Mouse (Mus musculus) layer of hippocampus, adult 18-20 months (tissue): Measurements from ENCODE around the gene Olfr203. TPM values are rescaled to one million over a fixed set of nuclear protein-coding genes. Genes with fewer than 3 reads are reported as not detected.
"Not testable (repeated sequence)": the region's sequence is repeated elsewhere in the genome, so short reads cannot be mapped to it uniquely, and the experiment has no call there.

Experiments used
- DNase-seq, 2 experiments: peaks; one replicate each; pipeline ENCODE4 v3.0.0; 2022; ENCODE audit warnings: low spot score in 2 of 2
- long read RNA-seq: library from polyadenylated mRNA; stranded (forward); transcript quantifications from one replicate; pipeline ENCODE4 v2.0.0, GENCODE M21; 2021
- total RNA-seq, 2 experiments: library from RNA; stranded (reverse); gene quantifications; 2 replicates each; pipeline ENCODE4 v1.2.3; 2021

The Olfr203 gene
- total RNA-seq: not detected
- long read RNA-seq: 0 reads

DNA sequence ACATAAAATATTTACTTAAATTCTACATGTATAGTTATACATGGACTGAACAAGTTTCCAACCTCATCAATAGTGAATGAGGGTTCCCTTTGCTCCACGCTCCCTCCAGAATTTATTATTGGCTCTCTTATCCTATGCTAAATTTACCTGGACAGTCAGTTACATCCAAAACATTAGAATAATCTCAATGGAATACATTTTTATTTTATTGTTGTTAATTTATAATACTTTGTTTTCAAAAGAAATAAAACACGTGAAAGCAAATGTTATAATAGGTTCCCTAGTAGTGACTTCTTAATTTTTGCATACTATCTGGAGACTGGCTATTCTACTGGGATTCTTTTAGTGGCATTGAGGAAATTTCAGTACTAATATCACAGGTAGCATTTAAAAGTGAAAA lies at the start of gene Olfr203:
Gene Olfr203, plus strand, starts transcription at position 301 of the 400 bp plus-strand sequence.
- DNase-seq: no peak

DNA sequence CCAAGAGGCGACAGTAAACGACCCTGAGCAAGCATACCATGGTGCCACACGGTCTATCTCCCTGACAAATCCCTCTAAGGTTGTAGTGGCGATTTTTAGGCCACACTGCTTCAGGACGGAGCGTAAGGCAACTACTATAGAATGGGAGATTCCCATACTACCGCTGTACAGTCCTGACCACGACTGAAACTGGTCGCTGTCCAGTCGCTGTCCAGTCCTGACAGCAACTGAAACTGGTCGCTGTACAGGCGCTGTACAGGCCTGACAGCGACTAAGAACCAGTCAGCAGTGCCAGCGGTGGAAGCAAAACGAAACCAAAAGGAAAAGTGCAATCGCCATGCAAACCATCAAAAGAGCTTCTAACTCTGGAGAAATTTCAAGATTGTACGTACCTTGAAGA lies 49.0 kb upstream of the Olfr203 start:
- DNase-seq: no peak

DNA sequence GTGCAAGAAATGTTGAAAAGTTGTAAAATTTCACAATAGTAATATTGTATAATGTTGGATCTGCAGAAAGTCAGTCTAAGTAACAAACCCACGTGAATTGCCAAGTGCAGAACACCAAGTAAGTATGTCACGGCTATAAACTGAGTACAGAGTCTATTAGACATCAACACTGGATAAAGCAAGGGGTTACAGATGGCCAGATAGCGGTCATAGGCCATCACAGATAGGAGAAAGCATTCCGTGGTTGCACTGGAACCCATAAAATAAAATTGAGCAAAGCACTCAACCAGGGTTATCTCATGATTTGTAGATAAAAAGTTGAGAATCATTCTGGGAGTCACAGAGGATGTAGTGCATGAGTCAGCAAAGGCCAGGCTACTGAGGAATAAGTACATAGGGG lies 29.6 kb upstream of the Olfr203 start:
- not testable (repeated sequence) for DNase-seq

DNA sequence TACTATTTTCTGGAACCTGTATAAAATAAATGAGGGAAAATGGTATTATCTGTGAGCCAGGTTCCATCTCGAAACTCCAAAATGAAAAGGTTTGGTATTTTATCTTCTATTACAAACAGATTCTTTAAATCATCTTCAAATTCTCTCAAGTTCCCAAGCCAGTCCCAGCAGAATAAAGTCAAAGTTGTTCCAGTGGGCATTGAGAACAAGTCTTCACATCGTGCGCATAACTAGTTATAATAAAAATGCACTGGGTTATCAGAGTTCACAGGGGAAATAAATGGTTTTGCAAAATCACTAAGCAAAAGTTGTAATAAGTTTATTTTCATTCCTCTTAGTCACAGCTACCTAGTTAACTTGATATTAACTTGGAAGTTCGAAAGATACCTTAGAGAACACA lies 26.1 kb upstream of the Olfr203 start, which contains the start of gene Olfr201:
Gene Olfr201, minus strand, starts transcription at position 101 of the 400 bp plus-strand sequence.
- DNase-seq: not testable (repeated sequence)

DNA sequence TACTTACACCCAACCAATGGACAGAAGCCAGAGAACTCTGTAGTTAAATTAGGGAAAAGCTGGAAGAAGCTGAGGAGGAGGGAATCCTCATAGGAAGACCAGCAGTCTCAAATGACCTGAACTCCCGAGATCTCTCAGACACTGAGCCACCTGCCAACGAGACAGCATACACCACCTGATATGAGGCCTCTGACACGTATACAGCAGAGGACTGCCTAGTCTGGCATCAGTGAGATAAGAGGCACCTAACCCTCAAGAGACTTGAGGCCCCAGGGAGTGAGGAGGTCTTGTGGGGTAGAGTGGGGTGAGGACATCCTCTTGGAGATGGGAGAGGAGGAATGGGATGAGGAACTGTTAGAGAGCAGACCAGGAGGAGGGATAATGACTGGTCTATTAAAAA lies 18.1 kb upstream of the Olfr203 start:
- no peak for DNase-seq

DNA sequence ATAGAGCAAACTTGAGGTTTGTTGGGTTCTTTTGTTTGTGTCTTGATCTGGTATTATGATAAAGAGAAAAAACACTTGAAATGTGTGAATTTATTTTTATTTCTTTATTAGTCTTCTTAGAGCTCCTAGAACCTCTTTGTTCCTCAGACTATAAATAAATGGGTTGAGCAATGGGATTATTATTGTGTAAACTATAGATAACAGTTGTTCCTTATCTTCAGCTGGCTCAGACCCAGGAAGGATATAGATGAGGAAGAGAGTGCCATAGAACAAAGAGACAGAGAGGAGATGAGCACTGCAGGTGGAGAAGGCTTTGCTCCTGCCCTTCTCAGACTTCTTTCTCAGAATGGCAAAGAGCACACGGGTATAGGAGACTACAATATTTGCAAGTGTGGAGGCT lies 15.2 kb upstream of the Olfr203 start:
- no peak for DNase-seq

DNA sequence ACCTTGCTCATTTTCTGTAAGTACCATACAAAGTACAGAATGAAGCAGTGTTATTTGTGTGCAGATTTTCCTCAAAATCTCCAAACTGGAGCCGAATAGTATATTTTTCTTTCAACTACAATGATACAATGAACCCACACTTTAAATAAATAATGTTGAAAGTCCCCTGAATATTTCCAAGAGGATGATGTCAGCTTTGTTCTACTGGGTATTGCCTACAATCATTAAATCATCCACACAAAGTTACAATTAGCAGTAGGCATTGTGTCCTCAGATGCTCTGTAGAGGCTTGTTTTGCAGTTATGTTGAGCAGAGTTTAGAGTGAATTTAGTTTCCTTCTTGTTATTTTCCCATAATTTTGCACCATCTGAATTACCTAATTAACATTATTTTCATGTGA lies 12.0 kb upstream of the Olfr203 start, which contains the start of gene Olfr202:
Gene Olfr202, minus strand, starts transcription at position 101 of the 400 bp plus-strand sequence.
- no peak for DNase-seq

DNA sequence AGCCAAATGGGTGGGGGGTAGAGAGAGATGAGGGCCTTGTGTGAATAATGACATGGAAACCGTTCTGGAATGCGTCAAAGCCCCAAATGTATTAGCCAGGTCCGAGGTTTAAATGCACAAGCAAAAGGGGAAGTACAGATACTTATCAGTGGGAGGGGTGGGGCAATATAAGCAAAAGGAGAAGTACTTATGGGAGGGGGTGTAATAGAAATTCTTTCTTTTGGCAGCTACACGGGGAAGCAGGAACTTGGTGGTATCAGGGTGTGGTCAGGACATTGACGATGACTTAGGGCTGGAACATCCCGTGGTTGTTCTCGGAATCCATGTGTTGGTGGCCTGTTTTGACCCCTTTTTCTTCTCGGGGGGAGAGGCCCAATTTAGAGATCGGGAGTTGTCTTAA lies 11.1 kb upstream of the Olfr203 start:
- DNase-seq: not testable (repeated sequence)

DNA sequence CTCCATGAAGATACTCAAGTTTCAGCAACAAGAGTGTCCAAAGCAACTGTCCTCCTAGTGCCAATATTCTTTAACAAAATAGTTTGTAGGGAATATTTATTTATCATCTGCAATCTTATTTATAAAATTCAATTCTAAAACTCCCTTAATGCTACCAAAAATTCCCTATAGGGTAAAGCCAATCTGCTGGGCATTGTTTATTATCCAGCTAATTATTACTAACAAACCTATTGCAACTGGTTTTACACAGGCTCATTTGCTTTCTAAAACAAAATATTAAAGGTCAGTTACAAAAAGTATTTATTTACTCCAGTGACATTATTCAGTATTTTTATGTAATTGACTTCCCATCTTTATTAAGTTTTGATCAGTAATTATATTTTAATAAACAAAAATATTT lies 19.5 kb downstream of the Olfr203 start, which contains the start of gene Olfr204:
Gene Olfr204, minus strand, starts transcription at position 101 of the 400 bp plus-strand sequence.
- DNase-seq: no peak

DNA sequence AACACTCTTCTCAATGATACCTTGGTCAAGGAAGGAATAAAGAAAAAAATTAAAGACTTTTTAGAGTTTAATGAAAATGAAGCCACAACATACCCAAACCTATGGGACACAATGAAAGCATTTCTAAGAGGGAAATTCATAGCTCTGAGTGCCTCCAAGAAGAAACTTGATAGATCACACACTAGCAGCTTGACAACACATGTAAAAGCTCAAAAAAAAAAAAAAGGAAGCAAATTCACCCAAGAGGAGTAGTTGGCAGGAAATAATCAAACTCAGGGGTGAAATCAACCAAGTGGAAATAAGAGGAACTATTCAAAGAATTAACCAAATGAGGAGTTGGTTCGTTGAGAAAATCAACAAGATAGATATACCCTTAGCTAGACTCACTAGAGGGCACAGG lies 24.6 kb downstream of the Olfr203 start:
- not testable (repeated sequence) for DNase-seq

DNA sequence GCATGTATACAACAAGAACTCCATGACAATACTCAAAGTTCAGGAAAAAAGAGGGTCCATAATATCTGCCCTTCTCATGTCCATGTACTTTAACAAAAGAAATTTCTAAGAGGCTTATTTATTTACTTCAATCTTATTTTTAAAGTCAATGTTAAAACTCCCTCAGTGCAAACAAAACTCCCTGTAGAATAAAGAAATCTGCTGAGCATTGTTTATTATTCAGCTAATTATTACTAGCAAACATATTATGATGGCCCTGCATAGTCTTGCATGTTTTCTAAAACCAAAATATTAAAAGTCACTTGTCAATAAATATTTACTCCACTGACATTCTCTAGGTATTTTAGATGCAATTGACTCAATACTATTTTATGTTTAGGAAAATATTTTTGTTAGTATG lies 32.4 kb downstream of the Olfr203 start, which contains the start of gene Olfr205:
Gene Olfr205, minus strand, starts transcription at position 101 of the 400 bp plus-strand sequence.
- no peak for DNase-seq

DNA sequence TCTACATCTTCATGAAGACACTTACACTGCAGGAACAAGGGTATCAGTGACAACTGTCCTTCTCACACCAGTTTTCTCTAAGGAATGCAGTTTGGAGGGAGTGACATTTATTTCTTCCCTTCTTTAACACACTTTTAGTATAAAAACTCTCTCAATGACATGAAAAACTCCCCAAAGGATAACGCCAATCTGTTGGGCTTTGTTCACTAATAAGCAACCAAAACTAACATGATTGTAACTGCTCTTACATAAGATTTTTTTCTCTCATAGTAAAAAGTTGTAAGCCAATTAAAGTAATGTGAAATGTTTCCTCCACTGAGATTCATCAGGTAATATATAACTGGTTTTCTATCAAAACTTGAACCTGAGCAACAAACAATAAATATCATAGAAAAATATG lies 50.5 kb downstream of the Olfr203 start, which contains the start of gene Olfr206:
Gene Olfr206, minus strand, starts transcription at position 101 of the 400 bp plus-strand sequence.
- no peak for DNase-seq

Other genes with a start within 250 kb of the Olfr203 start
- not detected for gene Olfr190, start 220.9 kb upstream of the Olfr203 start, total RNA-seq
- gene Olfr191, start 209.1 kb upstream of the Olfr203 start, total RNA-seq: not detected
- not detected for gene Olfr193, start 187.0 kb upstream of the Olfr203 start, total RNA-seq
- not detected for gene Olfr194, start 177.8 kb upstream of the Olfr203 start, total RNA-seq
- gene Olfr195, start 151.8 kb upstream of the Olfr203 start, total RNA-seq: not detected
- gene Olfr196, start 128.4 kb upstream of the Olfr203 start, total RNA-seq: not detected
- gene Olfr198, start 95.3 kb upstream of the Olfr203 start, total RNA-seq: not detected
- not detected for gene Olfr199, start 79.1 kb upstream of the Olfr203 start, total RNA-seq
- not detected for gene Olfr201, start 26.2 kb upstream of the Olfr203 start, total RNA-seq
- gene Olfr202, start 12.1 kb upstream of the Olfr203 start, total RNA-seq: not detected
- gene Olfr204, start 19.4 kb downstream of the Olfr203 start, total RNA-seq: not detected
- not detected for gene Olfr205, start 32.3 kb downstream of the Olfr203 start, total RNA-seq
- gene Olfr206, start 50.4 kb downstream of the Olfr203 start, total RNA-seq: not detected
- gene Olfr209, start 65.1 kb downstream of the Olfr203 start, total RNA-seq: not detected
- gene Gabrr3, start 108.5 kb downstream of the Olfr203 start, total RNA-seq: under 1 TPM in 1 of 2 experiments, not detected in 1; 0.15 TPM
- gene Riox2, start 172.9 kb downstream of the Olfr203 start, total RNA-seq: 10 to 100 TPM; 14.2 to 14.3 TPM